Mouse (Mus musculus) megakaryocyte, embryonic 14.5 days (primary cell): Measurements from ENCODE around the gene Lipt1.

ENCODE experiments used
- FLI1 ChIP-seq: IDR thresholded peaks from 2 replicates; pipeline ENCODE4 v1.6.1; 2012; ENCODE audit warnings: low read length, inconsistent platforms, mixed read lengths
- GATA1 ChIP-seq: IDR thresholded peaks from 3 replicates; pipeline ENCODE4 v1.6.1; 2012; ENCODE audit warnings: mixed read lengths, low read length, inconsistent platforms, borderline replicate concordance

GRCm38 (mm10) chr1:37918096-37918495 lies 46.6 kb downstream of the Lipt1 start:
- TF ChIP-seq GATA1, result no peak
- no peak for TF ChIP-seq FLI1
